Mouse (Mus musculus) hindbrain, embryonic 12.5 days (tissue): ENCODE results near the gene Nfkbie. TPM values are rescaled to one million over a fixed set of nuclear protein-coding genes. Genes with fewer than 3 reads are reported as not detected.

ENCODE experiments used
- ATAC-seq: fragments of 200-750 bp; cut with Nextera tagmentation; 2 replicates; pipeline ENCODE4 v1.8.0; 2017; ENCODE audit warnings: moderate TSS enrichment; ENCODE audit not compliant: low FRiP score
- H3K27ac ChIP-seq: fragments of 300-500 bp; sonication (generic); 2 replicates; pipeline ENCODE4 v1.5.1; 2016; ENCODE audit warnings: mild to moderate bottlenecking
- H3K27me3 ChIP-seq: fragments of 300-500 bp; sonication (generic); 2 replicates; pipeline ENCODE4 v1.6.1; 2016; ENCODE audit warnings: mild to moderate bottlenecking
- H3K36me3 ChIP-seq: fragments of 300-500 bp; sonication (generic); 2 replicates; pipeline ENCODE4 v1.6.1; 2016; ENCODE audit warnings: mild to moderate bottlenecking
- H3K4me1 ChIP-seq: fragments of 300-500 bp; sonication (generic); 2 replicates; pipeline ENCODE4 v1.6.1; 2016
- H3K4me2 ChIP-seq: fragments of 300-500 bp; sonication (generic); replicated peaks from 2 replicates; pipeline ENCODE4 v1.6.1; 2016; ENCODE audit warnings: mild to moderate bottlenecking
- H3K4me3 ChIP-seq: fragments of 300-500 bp; sonication (generic); 2 replicates; pipeline ENCODE4 v1.5.1; 2016; ENCODE audit warnings: mild to moderate bottlenecking
- H3K9ac ChIP-seq: fragments of 300-500 bp; sonication (generic); 2 replicates; pipeline ENCODE4 v1.6.1; 2016; ENCODE audit warnings: mild to moderate bottlenecking, moderate library complexity
- H3K9me3 ChIP-seq: fragments of 300-500 bp; sonication (generic); replicated peaks from 2 replicates; pipeline ENCODE4 v1.6.1; 2016; ENCODE audit warnings: mild to moderate bottlenecking
- WGBS: fragments of 180-500 bp; shearing (Covaris S2); methylation state at CpG from one replicate; pipeline ENCODE4 v1.1.7; 2016; 5-methylcytosine and 5-hydroxymethylcytosine counted together
- polyA plus RNA-seq: library from polyadenylated mRNA; unstranded; fragments of >200 nt; fragmentation: Nextera tagmentation; extraction: Ambion mirVana; gene quantifications from 2 replicates; pipeline ENCODE4 v1.2.1, GENCODE M21; 2016

Gene Nfkbie
- polyA plus RNA-seq, 1 experiment from 2014 or later, result 7.7 TPM

DNA sequence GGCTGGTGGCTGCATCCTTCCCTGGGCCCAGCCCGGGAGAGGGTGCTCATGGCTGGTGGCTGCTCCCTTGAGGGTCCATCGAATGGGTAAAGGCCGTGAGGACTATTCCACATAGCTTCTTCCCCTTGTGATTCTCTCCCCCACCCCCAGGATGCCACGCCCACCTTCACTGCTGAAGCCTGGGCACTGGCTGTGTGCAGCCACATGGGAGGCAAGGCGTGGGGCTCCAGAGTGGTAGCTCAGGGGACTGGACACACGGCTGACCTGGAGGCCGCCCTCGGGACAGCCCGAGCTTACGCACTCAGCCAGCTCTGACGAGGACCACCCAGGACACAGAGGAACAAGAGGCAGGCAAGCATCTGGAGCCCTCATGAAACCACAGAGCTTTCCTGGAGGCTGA is 35.4 kb upstream of the Nfkbie start:
- no peak overlapping the region for H3K27ac ChIP-seq

DNA sequence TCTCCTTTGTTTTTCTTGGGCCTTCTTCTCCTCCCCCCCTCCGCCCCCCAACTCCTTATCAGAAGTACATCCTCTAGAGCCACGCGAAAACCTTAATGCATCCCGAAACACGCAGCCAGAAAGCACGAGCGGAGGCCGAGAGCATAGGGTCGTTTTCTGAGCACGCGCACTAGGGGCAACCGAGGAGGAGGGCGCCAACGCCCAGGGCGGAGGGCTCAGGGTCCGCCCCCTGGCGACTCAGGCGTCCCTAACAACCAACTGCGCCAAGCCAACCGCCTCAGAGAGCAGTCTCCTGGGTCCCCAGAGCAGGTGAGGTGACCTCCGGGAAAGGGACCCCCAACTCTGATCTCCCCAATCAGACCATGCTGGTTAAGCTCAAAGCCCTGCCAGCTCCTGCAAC is 32.2 kb upstream of the Nfkbie start, which contains the start of gene Tcte1:
TSS of gene Tcte1 (plus strand) at position 172 of the 400 bp plus-strand sequence.
- peaks cover 21% of the 10 kb centered on the region for H3K36me3 ChIP-seq

More for the DNA sequence above, 35.4 kb upstream of the Nfkbie start:
- WGBS, result 86% methylated on average over 11 of the region's 11 CpGs
- Histone ChIP-seq H3K4me1 (peaks cover 19% of the 10 kb centered on the region), H3K4me3 (no peak overlapping the region), H3K9ac (no peak overlapping the region), H3K36me3 (peaks cover 31% of the 10 kb centered on the region), H3K9me3 (no peaks in the 10 kb centered on the region), H3K27me3 (peaks cover 15% of the 10 kb centered on the region; the same call in 1 of the 2 replicates), H3K4me2 (no peak overlapping the region)
- ATAC-seq, result no peak

DNA sequence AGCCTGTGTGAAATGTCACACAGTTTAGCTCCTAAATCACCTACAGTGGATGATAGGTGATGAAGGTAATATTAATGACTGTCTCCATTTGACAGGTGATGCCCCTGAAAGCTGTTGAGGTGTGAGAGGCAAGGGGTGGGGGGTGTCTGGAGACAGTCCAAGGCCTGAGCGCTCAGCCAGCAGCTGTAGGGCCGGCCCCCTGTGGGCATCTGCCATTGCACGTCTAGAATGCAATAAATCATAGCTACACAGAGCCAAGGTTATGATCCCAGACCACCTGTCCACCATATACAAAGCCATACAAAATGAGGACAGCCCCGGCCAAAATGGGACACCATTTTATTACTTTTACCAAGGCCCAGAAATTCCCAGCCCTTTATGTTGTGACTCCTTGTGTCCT is 30.5 kb upstream of the Nfkbie start:
- Histone ChIP-seq H3K4me3 (no peak overlapping the region), H3K27ac (no peak overlapping the region), H3K4me1 (peaks cover 14% of the 10 kb centered on the region), H3K9ac (no peak overlapping the region), H3K36me3 (peaks cover 12% of the 10 kb centered on the region), H3K9me3 (no peaks in the 10 kb centered on the region), H3K27me3 (peaks cover 31% of the 10 kb centered on the region), H3K4me2 (no peak overlapping the region)
- WGBS, result 60% methylated on average over 4 of the region's 4 CpGs
- ATAC-seq, result no peak

More for the DNA sequence above, 32.2 kb upstream of the Nfkbie start, which contains the start of gene Tcte1:
- Histone ChIP-seq H3K27me3 (peaks cover 18% of the 10 kb centered on the region), H3K4me3 (peak within 1 kb of the TSS; percentile 35), H3K4me1 (peaks cover 19% of the 10 kb centered on the region), H3K9ac (peak within 1 kb of the TSS; percentile 60), H3K4me2 (peak within 1 kb of the TSS; percentile 73), H3K27ac (no peak within 1 kb of the TSS), H3K9me3 (no peaks in the 10 kb centered on the region)
- under 1% methylated on average over 21 of the region's 21 CpGs for WGBS
- ATAC-seq, result peak; percentile 78

- no peaks in the 10 kb centered on the region for H3K9me3 ChIP-seq
- H3K36me3 ChIP-seq, result no peaks in the 10 kb centered on the region
- no peak overlapping the region for H3K4me2 ChIP-seq
- peaks cover 14% of the 10 kb centered on the region for H3K4me1 ChIP-seq
- no peak for ATAC-seq
- no peak overlapping the region for H3K27ac ChIP-seq
- 21% methylated on average over 5 of the region's 5 CpGs for WGBS
- H3K9ac ChIP-seq, result no peak overlapping the region
- H3K4me3 ChIP-seq, result no peak overlapping the region
- peaks cover 40% of the 10 kb centered on the region for H3K27me3 ChIP-seq
Observed at GRCm38 (mm10) chr17:45526571-45526970, 28.9 kb upstream of the Nfkbie start.

- no peaks in the 10 kb centered on the region for H3K4me1 ChIP-seq
- H3K27me3 ChIP-seq, result peaks cover 57% of the 10 kb centered on the region
- no peaks in the 10 kb centered on the region for H3K36me3 ChIP-seq
- whole genome bisulfite sequencing, result 45% methylated on average over 13 of the region's 13 CpGs
- no peak overlapping the region for H3K9ac ChIP-seq
- H3K4me3 ChIP-seq, result no peak overlapping the region
- H3K9me3 ChIP-seq, result no peaks in the 10 kb centered on the region
- no peak overlapping the region for H3K27ac ChIP-seq
- no peak overlapping the region for H3K4me2 ChIP-seq
- ATAC-seq, result no peak
Observed at GRCm38 (mm10) chr17:45530346-45530782, 25.1 kb upstream of the Nfkbie start.

- WGBS, result 59% methylated on average over 15 of the region's 15 CpGs
- H3K9me3 ChIP-seq, result no peaks in the 10 kb centered on the region
- H3K9ac ChIP-seq, result no peak overlapping the region
- H3K4me1 ChIP-seq, result no peaks in the 10 kb centered on the region
- H3K36me3 ChIP-seq, result no peaks in the 10 kb centered on the region
- H3K27ac ChIP-seq, result no peak overlapping the region
- ATAC-seq, result no peak
- no peak overlapping the region for H3K4me2 ChIP-seq
- H3K4me3 ChIP-seq, result no peak overlapping the region
- peaks cover 74% of the 10 kb centered on the region for H3K27me3 ChIP-seq
Observed at GRCm38 (mm10) chr17:45532896-45533295, 22.6 kb upstream of the Nfkbie start.

DNA sequence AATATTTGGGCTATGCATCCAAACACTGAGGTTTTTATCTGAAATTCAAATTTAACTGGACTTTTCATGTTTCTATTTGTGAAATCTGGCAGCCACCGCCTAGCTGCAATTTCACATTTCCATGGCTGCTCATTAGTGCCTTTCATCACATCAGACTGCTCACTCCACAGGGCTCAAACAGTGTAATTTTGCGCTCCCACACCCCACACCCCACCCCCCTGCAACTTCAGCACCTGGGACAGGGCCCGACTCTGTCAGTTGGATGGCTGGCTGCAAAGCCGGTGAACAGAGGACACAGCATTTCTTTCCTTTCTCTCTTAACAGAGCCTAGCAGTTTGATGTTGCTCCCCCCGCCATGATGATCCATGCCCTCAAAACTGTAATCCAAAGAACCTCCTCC is 19.2 kb upstream of the Nfkbie start:
- Histone ChIP-seq H3K27ac (no peak overlapping the region), H3K4me1 (no peaks in the 10 kb centered on the region), H3K27me3 (peaks cover 78% of the 10 kb centered on the region), H3K9ac (no peak overlapping the region), H3K9me3 (no peaks in the 10 kb centered on the region), H3K4me2 (no peak overlapping the region), H3K36me3 (no peaks in the 10 kb centered on the region), H3K4me3 (no peak overlapping the region)
- no peak for ATAC-seq
- 18% methylated on average over 5 of the region's 5 CpGs for WGBS

DNA sequence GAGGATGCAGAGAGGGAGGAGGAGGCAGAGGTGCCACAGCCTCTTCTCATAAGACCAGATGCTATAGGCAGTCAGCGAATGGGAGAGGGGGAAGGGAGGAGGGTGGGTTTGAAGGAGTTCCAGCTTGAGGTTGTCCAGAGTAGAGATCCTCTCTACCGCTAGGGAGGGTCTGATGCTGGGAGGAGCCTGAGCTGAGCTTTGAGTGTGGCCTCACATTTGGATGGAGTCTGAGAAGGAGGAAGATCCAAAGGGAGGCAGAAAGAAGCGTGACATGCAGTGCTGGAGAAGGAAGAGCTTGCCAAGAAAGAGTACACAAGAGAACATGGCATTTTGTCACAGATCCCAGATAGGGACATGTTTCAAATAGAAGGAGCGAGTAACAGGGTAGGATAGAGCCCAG is 17.1 kb upstream of the Nfkbie start:
- no peak overlapping the region for H3K4me2 ChIP-seq
- no peak for ATAC-seq
- H3K4me1 ChIP-seq, result no peaks in the 10 kb centered on the region; the same call in 1 of the 2 replicates
- no peaks in the 10 kb centered on the region for H3K36me3 ChIP-seq
- no peak overlapping the region for H3K27ac ChIP-seq
- peaks cover 82% of the 10 kb centered on the region for H3K27me3 ChIP-seq
- 62% methylated on average over 4 of the region's 4 CpGs for whole genome bisulfite sequencing
- H3K9ac ChIP-seq, result no peak overlapping the region
- H3K4me3 ChIP-seq, result no peak overlapping the region
- H3K9me3 ChIP-seq, result no peaks in the 10 kb centered on the region

GRCm38 (mm10) chr17:45539664-45540063 is 15.8 kb upstream of the Nfkbie start:
- Histone ChIP-seq H3K27ac (no peak overlapping the region), H3K4me3 (no peak overlapping the region), H3K4me2 (no peak overlapping the region), H3K9ac (no peak overlapping the region), H3K27me3 (peaks cover 84% of the 10 kb centered on the region), H3K9me3 (no peaks in the 10 kb centered on the region), H3K36me3 (peaks cover 4% of the 10 kb centered on the region; the same call in 1 of the 2 replicates), H3K4me1 (peaks cover 12% of the 10 kb centered on the region)
- 76% methylated on average over 21 of the region's 21 CpGs for WGBS
- ATAC-seq, result no peak

- H3K4me2 ChIP-seq, result no peak overlapping the region
- 42% methylated on average over 6 of the region's 6 CpGs for WGBS
- H3K27me3 ChIP-seq, result peaks cover 87% of the 10 kb centered on the region
Observed at GRCm38 (mm10) chr17:45542129-45542528, 13.4 kb upstream of the Nfkbie start.

DNA sequence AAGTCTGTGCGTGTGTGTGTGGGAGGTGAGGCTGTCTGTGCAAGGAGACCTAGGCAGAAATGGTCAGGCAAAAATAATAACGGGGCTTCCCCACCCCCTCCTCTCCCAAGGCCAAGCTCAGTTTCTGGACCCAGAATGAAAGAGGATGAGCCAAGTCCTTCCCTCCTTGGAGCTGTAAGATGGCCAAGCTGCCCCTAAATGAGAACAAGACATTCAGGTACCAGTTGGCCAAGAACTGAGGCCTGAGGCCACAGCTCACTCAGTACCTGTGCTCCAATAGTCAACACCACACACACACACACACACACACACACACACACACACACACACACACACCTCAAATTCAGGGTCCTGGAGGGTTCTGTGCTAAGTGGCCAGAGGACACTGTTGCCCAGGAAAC is 12.8 kb upstream of the Nfkbie start:
- Histone ChIP-seq H3K4me1 (peaks cover 33% of the 10 kb centered on the region), H3K4me2 (no peak overlapping the region), H3K4me3 (no peak overlapping the region), H3K27me3 (peaks cover 89% of the 10 kb centered on the region), H3K9ac (no peak overlapping the region), H3K27ac (no peak overlapping the region), H3K9me3 (no peaks in the 10 kb centered on the region), H3K36me3 (peaks cover 20% of the 10 kb centered on the region)
- WGBS, result 74% methylated on average over 2 of the region's 2 CpGs
- ATAC-seq, result no peak

More at GRCm38 (mm10) chr17:45542129-45542528, 13.4 kb upstream of the Nfkbie start:
- Histone ChIP-seq H3K9ac (no peak overlapping the region), H3K36me3 (peaks cover 20% of the 10 kb centered on the region), H3K4me3 (no peak overlapping the region), H3K9me3 (no peaks in the 10 kb centered on the region), H3K27ac (no peak overlapping the region), H3K4me1 (peaks cover 30% of the 10 kb centered on the region)
- ATAC-seq, result no peak

- no peak overlapping the region for H3K4me2 ChIP-seq
- no peak overlapping the region for H3K9ac ChIP-seq
- WGBS, result 26% methylated on average over 1 of the region's 1 CpGs
- H3K27me3 ChIP-seq, result peaks cover 89% of the 10 kb centered on the region
- H3K27ac ChIP-seq, result no peak overlapping the region
- H3K4me3 ChIP-seq, result no peak overlapping the region
- no peaks in the 10 kb centered on the region for H3K9me3 ChIP-seq
- peaks cover 20% of the 10 kb centered on the region for H3K36me3 ChIP-seq
- peaks cover 37% of the 10 kb centered on the region for H3K4me1 ChIP-seq
- ATAC-seq, result no peak
Observed at GRCm38 (mm10) chr17:45543115-45543514, 12.4 kb upstream of the Nfkbie start.
